Mouse (Mus musculus) midbrain, embryonic 12.5 days (tissue): Measurements from ENCODE around the gene Adh1. TPM values are rescaled to one million over a fixed set of nuclear protein-coding genes. Genes with fewer than 3 reads are reported as not detected.

Source experiments
- ATAC-seq: fragments of 200-750 bp; cut with Nextera tagmentation; 2 replicates; pipeline ENCODE4 v1.8.0; 2017; ENCODE audit warnings: low read depth, moderate TSS enrichment, moderate library complexity; ENCODE audit not compliant: low FRiP score
- H3K27ac ChIP-seq: fragments of 300-500 bp; sonication (generic); replicated peaks from 2 replicates; pipeline ENCODE4 v1.5.1; 2016; ENCODE audit warnings: mild to moderate bottlenecking
- H3K27me3 ChIP-seq: fragments of 300-500 bp; sonication (generic); 2 replicates; pipeline ENCODE4 v1.6.1; 2016; ENCODE audit warnings: mild to moderate bottlenecking
- H3K36me3 ChIP-seq: fragments of 300-500 bp; sonication (generic); 2 replicates; pipeline ENCODE4 v1.6.1; 2016
- H3K4me1 ChIP-seq: fragments of 300-500 bp; sonication (generic); 2 replicates; pipeline ENCODE4 v1.6.1; 2016
- H3K4me2 ChIP-seq: fragments of 300-500 bp; sonication (generic); replicated peaks from 2 replicates; pipeline ENCODE4 v1.6.1; 2016; ENCODE audit warnings: mild to moderate bottlenecking, moderate library complexity
- H3K4me3 ChIP-seq: fragments of 300-500 bp; sonication (generic); 2 replicates; pipeline ENCODE4 v1.5.1; 2016; ENCODE audit warnings: mild to moderate bottlenecking
- H3K9ac ChIP-seq: fragments of 300-500 bp; sonication (generic); replicated peaks from 2 replicates; pipeline ENCODE4 v1.6.1; 2016; ENCODE audit warnings: mild to moderate bottlenecking, moderate library complexity
- H3K9me3 ChIP-seq: fragments of 300-500 bp; sonication (generic); 2 replicates; pipeline ENCODE4 v1.6.1; 2016; ENCODE audit warnings: mild to moderate bottlenecking
- WGBS: fragments of 180-500 bp; shearing (Covaris S2); methylation state at CpG from one replicate; pipeline ENCODE4 v1.1.7; 2016; 5-methylcytosine and 5-hydroxymethylcytosine counted together
- polyA plus RNA-seq: library from polyadenylated mRNA; unstranded; fragments of >200 nt; fragmentation: Nextera tagmentation; extraction: Ambion mirVana; gene quantifications from 2 replicates; pipeline ENCODE4 v1.2.1, GENCODE M21; 2016

Gene Adh1
- polyA plus RNA-seq, 1 experiment from 2014 or later, result 0.34 TPM

DNA sequence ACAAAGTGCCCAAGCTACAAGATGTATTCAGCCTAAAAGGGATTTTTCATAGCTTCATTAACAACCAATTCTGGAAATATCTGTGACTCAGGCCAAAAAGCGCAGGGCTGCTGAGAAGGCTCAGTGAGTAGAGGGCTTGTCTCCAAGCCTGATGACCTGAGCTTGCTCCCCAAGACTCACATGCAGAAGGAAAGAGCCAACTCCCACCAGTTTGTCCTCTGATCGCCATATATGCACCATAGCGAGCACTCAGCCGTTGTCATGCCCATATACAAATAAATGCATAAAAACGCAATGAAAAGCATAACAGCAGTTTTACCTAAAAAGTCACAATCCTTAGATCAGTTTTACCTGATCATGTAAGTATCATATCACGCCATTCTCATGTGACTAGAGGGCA is 34.3 kb upstream of the Adh1 start:
- no peak for ATAC-seq
- Histone ChIP-seq H3K9ac (no peak overlapping the region), H3K27ac (no peak overlapping the region), H3K27me3 (no peaks in the 10 kb centered on the region), H3K9me3 (no peaks in the 10 kb centered on the region), H3K36me3 (no peaks in the 10 kb centered on the region), H3K4me3 (no peak overlapping the region), H3K4me2 (no peak overlapping the region), H3K4me1 (peaks cover 7% of the 10 kb centered on the region; the same call in 1 of the 2 replicates)
- 96% methylated on average over 6 of the region's 6 CpGs for WGBS

GRCm38 (mm10) chr3:138227082-138227481 is 33.7 kb upstream of the Adh1 start:
- no peak overlapping the region for H3K27ac ChIP-seq
- ATAC-seq, result no peak
- no peaks in the 10 kb centered on the region for H3K9me3 ChIP-seq
- WGBS, result 69% methylated on average over 2 of the region's 2 CpGs
- no peaks in the 10 kb centered on the region for H3K27me3 ChIP-seq
- H3K4me2 ChIP-seq, result no peak overlapping the region
- H3K4me3 ChIP-seq, result no peak overlapping the region
- peaks cover 7% of the 10 kb centered on the region; the same call in 1 of the 2 replicates for H3K4me1 ChIP-seq
- no peaks in the 10 kb centered on the region for H3K36me3 ChIP-seq
- H3K9ac ChIP-seq, result no peak overlapping the region

DNA sequence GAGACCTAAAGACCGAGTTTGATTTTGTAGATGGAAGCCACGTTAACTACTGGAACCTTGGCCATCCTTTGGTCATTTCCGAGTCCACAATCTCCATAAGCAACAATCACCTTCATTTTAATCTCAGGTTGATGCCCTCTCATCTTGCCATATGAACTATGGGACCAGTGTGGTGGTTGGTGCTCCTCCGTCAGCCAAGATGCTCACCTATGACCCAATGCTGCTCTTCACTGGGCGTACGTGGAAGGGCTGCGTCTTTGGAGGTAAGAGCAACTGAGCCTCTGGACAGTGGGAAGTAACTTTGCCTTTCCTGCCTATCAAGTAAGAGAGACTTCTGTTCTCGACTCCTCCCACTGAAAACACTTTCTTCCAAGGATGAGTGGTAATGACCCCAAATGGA is 33.0 kb upstream of the Adh1 start:
- ATAC-seq, result no peak
- Histone ChIP-seq H3K4me1 (peaks cover 7% of the 10 kb centered on the region; the same call in 1 of the 2 replicates), H3K27me3 (no peaks in the 10 kb centered on the region), H3K9ac (no peak overlapping the region), H3K36me3 (no peaks in the 10 kb centered on the region), H3K4me3 (no peak overlapping the region), H3K9me3 (no peaks in the 10 kb centered on the region), H3K27ac (no peak overlapping the region), H3K4me2 (no peak overlapping the region)
- WGBS, result 94% methylated on average over 8 of the region's 8 CpGs

- 97% methylated on average over 1 of the region's 1 CpGs for WGBS
- Histone ChIP-seq H3K4me2 (no peak overlapping the region), H3K27ac (no peak overlapping the region), H3K27me3 (no peaks in the 10 kb centered on the region), H3K4me3 (no peak overlapping the region), H3K9ac (no peak overlapping the region), H3K36me3 (no peaks in the 10 kb centered on the region), H3K9me3 (no peaks in the 10 kb centered on the region), H3K4me1 (peaks cover 7% of the 10 kb centered on the region; the same call in 1 of the 2 replicates)
- ATAC-seq, result no peak
Measured at GRCm38 (mm10) chr3:138229448-138229847, 31.3 kb upstream of the Adh1 start.

GRCm38 (mm10) chr3:138230266-138230665 is 30.5 kb upstream of the Adh1 start:
- 73% methylated on average over 3 of the region's 3 CpGs for WGBS
- peaks cover 7% of the 10 kb centered on the region; the same call in 1 of the 2 replicates for H3K4me1 ChIP-seq
- H3K9me3 ChIP-seq, result no peaks in the 10 kb centered on the region
- no peak overlapping the region for H3K4me3 ChIP-seq
- no peak overlapping the region for H3K27ac ChIP-seq
- no peak overlapping the region for H3K9ac ChIP-seq
- H3K36me3 ChIP-seq, result no peaks in the 10 kb centered on the region
- H3K27me3 ChIP-seq, result no peaks in the 10 kb centered on the region
- H3K4me2 ChIP-seq, result no peak overlapping the region
- ATAC-seq, result no peak

DNA sequence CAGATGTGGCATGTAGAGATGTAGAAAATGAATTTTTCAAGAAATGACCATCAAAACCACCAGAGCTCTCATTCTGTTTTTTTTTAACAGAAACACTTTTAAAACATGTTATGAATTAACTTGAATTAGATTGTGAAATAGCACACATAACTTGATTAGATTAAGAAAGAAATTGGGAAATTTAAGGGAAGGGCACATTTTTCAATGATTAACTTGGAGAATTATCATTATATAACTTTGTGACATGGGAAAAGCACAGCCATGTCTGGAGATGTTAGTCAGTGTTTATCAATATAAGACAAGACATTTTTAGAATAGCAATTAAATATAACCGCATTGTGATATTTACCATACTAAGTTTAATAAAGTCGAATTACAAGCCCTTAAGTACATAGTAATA is 29.3 kb upstream of the Adh1 start:
- Histone ChIP-seq H3K27ac (no peak overlapping the region), H3K36me3 (no peaks in the 10 kb centered on the region), H3K27me3 (no peaks in the 10 kb centered on the region), H3K4me2 (no peak overlapping the region), H3K9me3 (no peaks in the 10 kb centered on the region), H3K9ac (no peak overlapping the region), H3K4me1 (no peaks in the 10 kb centered on the region), H3K4me3 (no peak overlapping the region)
- 78% methylated on average over 2 of the region's 2 CpGs for WGBS
- no peak for ATAC-seq

- no peak for ATAC-seq
Measured at GRCm38 (mm10) chr3:138236546-138237163, 24.1 kb upstream of the Adh1 start.

DNA sequence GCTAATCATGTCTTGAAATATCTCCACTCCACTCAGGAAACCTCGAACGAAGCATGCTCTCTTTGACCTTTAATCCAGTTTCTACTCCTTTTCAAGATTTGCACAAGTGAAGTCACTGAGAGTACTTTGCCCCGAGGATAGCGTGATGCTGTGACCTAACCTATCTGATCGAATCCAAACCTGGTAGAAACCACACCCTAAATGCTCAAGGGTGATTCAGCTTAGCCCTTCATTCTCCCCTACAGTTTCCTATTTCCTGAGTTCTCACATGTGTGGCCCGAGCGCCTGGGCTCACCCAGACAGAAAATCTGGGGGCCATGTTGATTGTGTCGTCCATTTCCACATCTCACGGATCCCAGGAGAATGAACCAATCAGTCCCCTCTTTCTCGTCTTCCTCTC is 22.7 kb upstream of the Adh1 start:
- Histone ChIP-seq H3K4me3 (no peak overlapping the region), H3K9me3 (no peaks in the 10 kb centered on the region), H3K4me1 (no peaks in the 10 kb centered on the region), H3K36me3 (no peaks in the 10 kb centered on the region), H3K27me3 (no peaks in the 10 kb centered on the region), H3K4me2 (no peak overlapping the region), H3K9ac (no peak overlapping the region), H3K27ac (no peak overlapping the region)
- WGBS, result 86% methylated on average over 10 of the region's 10 CpGs
- no peak for ATAC-seq

More at GRCm38 (mm10) chr3:138236546-138237163, 24.1 kb upstream of the Adh1 start:
- Histone ChIP-seq H3K4me2 (no peak overlapping the region), H3K4me1 (no peaks in the 10 kb centered on the region), H3K9ac (no peak overlapping the region), H3K27ac (no peak overlapping the region), H3K9me3 (no peaks in the 10 kb centered on the region), H3K27me3 (no peaks in the 10 kb centered on the region), H3K4me3 (no peak overlapping the region), H3K36me3 (no peaks in the 10 kb centered on the region)
- 77% methylated on average over 11 of the region's 11 CpGs for whole genome bisulfite sequencing

DNA sequence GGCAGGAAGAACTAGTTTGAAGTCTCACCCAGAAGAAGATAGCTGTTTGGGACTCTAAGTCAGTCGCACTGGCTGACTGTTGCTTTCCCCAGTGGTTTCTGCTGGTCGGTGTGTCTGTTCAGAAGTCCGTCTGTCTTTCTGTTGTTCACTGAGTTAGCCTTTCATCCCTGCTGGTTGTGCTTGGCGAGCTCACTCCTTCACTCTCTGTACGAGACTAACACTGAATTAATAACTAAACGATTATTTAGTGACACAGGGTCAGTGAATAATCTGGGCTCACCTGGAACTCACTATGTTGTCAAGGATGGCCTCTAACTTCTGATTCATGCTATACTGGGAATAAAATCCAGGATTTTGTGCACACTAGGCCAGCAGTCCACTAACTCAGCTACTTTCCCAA is 21.3 kb upstream of the Adh1 start:
- H3K9ac ChIP-seq, result no peak overlapping the region
- no peak overlapping the region for H3K4me3 ChIP-seq
- H3K27me3 ChIP-seq, result no peaks in the 10 kb centered on the region
- no peak overlapping the region for H3K4me2 ChIP-seq
- ATAC-seq, result no peak
- 92% methylated on average over 6 of the region's 6 CpGs for WGBS
- H3K27ac ChIP-seq, result no peak overlapping the region
- no peaks in the 10 kb centered on the region for H3K36me3 ChIP-seq
- H3K9me3 ChIP-seq, result no peaks in the 10 kb centered on the region
- H3K4me1 ChIP-seq, result no peaks in the 10 kb centered on the region

GRCm38 (mm10) chr3:138240411-138240810 is 20.4 kb upstream of the Adh1 start:
- H3K27me3 ChIP-seq, result no peaks in the 10 kb centered on the region
- ATAC-seq, result no peak
- H3K9ac ChIP-seq, result no peak overlapping the region
- no peak overlapping the region for H3K4me2 ChIP-seq
- WGBS, result 88% methylated on average over 3 of the region's 3 CpGs
- no peaks in the 10 kb centered on the region for H3K36me3 ChIP-seq
- H3K27ac ChIP-seq, result no peak overlapping the region
- H3K4me3 ChIP-seq, result no peak overlapping the region
- no peaks in the 10 kb centered on the region for H3K4me1 ChIP-seq
- H3K9me3 ChIP-seq, result no peaks in the 10 kb centered on the region

DNA sequence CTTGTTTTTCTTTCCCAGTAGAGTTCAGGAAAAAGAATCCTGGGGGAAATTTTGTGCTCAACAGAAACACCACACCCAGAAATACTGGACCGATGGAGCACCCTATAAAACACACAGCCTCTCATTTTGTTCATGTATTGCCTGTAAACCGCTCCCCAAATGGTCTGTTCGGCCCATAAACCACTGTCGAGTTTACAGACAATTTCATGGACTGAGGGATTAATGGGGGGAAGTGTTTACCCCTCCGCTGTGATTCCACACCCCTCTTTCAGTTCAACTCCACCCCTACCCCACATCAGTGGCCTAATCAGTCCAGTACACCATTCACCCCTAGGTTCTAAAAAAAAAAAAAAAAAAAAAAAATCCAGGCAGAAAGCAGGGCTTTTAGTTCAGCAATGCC is 19.8 kb upstream of the Adh1 start:
- H3K4me2 ChIP-seq, result no peak overlapping the region
- no peak overlapping the region for H3K4me3 ChIP-seq
- no peaks in the 10 kb centered on the region for H3K27me3 ChIP-seq
- no peaks in the 10 kb centered on the region for H3K36me3 ChIP-seq
- 81% methylated on average over 5 of the region's 5 CpGs for WGBS
- H3K27ac ChIP-seq, result no peak overlapping the region
- no peak overlapping the region for H3K9ac ChIP-seq
- ATAC-seq, result no peak
- no peaks in the 10 kb centered on the region for H3K9me3 ChIP-seq
- no peaks in the 10 kb centered on the region for H3K4me1 ChIP-seq

DNA sequence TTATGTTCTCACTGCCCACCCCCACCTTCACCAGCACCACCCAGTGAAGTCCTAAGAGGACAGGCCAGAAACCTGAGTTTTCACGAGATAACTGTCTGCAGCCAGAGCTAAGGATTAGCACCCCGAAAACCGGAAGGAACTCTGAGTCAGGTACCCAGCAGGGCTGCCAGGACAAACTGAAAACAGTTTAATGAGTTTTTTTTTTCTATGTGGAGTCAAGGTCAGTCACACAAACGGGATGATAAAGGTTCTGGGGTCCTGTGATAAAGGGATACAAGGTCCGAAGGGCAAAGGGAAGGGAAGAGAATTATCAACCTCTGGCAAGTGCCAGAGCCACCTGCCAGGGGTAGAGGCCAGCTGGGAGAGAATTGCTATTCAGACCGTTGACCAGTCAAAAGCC is 19.4 kb upstream of the Adh1 start:
- H3K27me3 ChIP-seq, result no peaks in the 10 kb centered on the region
- no peaks in the 10 kb centered on the region for H3K9me3 ChIP-seq
- no peak for ATAC-seq
- no peaks in the 10 kb centered on the region for H3K4me1 ChIP-seq
- no peak overlapping the region for H3K9ac ChIP-seq
- WGBS, result 66% methylated on average over 6 of the region's 6 CpGs
- H3K4me2 ChIP-seq, result no peak overlapping the region
- H3K36me3 ChIP-seq, result no peaks in the 10 kb centered on the region
- H3K27ac ChIP-seq, result no peak overlapping the region
- H3K4me3 ChIP-seq, result no peak overlapping the region
